Mouse (Mus musculus) retina, adult 2 months (tissue): ENCODE measurements around the gene Mtx1.
"Not testable (repeated sequence)": the region's sequence is repeated elsewhere in the genome, so short reads cannot be mapped to it uniquely, and the experiment has no call there.

Experiments
- DNase-seq: peaks from one replicate; pipeline ENCODE4 v3.0.0-alpha.2; 2012; ENCODE audit warnings: low read depth, low spot score

Gene Mtx1

GRCm38 (mm10) chr3:89183058-89183958 is 43.6 kb downstream of the Mtx1 start, which contains the start of gene Fam189b:
Fam189b (plus strand) TSS chr3:89183143.
- DNase-seq: peak; percentile 61

- no peak for DNase-seq
Measured at GRCm38 (mm10) chr3:89182531-89183057, 44.3 kb downstream of the Mtx1 start.

DNA sequence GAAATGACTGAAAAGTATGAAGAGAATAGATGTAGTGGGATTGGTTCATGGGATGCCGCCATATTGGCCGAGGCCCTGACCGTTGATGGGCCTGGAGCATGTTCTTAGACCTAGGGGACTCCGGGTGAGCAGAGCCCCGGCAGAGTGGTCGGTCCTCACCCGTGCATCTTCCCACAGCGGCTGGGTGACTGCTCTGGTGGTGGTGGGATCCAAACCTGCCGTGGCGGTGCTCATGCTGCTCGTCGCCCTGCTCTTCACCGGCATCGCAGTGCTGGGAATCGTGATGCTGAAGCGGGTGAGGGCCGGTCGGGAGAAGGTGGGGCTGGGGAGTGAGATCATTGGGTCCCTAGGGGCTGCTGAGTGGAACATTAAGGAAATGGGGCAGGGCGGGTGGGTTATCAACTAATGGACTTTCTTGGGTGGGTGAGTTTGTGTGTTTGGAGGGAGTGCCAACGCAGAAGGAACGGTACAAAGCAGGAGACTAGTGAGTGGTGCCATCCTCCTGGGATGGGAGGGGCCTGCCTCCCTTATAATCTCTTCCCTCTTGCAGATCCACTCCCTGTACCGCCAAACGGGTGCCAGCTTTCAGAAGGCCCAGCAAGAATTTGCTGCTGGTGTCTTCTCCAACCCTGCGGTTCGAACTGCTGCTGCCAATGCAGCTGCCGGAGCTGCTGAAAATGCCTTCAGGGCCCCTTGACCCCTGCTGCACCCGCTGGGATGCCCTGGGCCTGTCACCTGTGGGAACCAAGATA is 45.0 kb downstream of the Mtx1 start:
- DNase-seq: no peak

- DNase-seq: no peak
Measured at GRCm38 (mm10) chr3:89179056-89179455, 47.8 kb downstream of the Mtx1 start.

DNA sequence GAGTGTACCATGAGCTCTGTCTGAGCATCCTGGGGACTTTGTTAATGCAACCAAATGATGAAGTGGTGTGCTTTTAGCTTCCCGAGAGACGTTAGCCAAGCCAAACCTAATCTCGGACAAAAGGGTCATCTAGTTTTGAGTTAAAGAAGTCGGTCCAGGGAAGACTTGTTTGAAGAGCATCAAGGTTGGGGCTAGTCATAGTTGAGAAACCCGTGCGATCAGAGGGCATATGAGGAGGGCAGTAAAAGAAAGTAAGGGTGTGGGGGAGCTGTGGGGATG is 48.8 kb downstream of the Mtx1 start:
- DNase-seq: no peak

DNA sequence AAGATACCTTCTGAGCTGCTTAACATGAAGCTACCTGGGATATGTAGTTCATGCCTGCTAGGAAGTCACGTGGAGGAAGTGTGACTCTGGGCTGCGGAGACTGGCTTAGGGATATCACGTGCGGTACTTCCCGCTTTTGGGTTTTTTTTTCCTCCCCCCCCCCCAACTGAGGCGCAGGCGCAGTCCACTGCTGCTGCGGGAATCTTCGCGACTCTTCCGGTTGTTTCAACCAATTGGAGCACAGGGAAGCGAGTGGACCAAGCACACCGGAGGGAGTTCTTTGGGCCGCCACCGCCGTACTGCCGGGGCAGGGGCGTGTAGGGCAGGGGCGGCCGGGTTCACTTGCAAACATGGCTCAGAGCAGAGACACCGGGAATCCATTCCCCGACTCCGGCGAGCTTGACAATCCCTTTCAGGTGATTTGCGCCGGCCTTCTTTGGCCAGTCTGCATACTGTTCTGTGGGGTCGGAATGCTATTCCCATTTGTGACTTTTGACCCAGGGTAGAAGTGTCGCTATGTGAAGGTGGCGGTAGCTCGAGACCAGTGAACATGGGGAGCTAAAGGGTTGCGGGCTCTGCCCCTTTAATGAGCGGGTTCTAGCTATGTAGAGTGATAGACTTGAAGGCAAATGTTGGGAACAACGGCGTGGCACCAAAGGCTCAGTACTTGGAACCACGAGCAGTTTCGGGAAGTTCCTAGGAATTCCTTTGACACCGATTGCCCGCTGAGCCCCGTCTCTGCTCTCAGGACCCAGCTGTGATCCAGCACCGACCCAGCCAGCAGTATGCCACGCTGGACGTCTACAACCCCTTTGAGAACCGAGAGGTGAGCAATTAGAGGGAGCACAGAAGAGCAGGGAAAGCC is 49.4 kb downstream of the Mtx1 start, which contains the start of gene Scamp3:
Gene Scamp3 (plus strand): TSS at position 232 of the 865 bp plus-strand sequence.
- DNase-seq: peak; percentile 95

GRCm38 (mm10) chr3:89176421-89176820 is 50.5 kb downstream of the Mtx1 start:
- DNase-seq: no peak

- DNase-seq: no peak
Measured at GRCm38 (mm10) chr3:89175544-89175943, 51.3 kb downstream of the Mtx1 start.

GRCm38 (mm10) chr3:89174844-89175243 is 52.0 kb downstream of the Mtx1 start:
- no peak for DNase-seq

- DNase-seq: no peak
Measured at GRCm38 (mm10) chr3:89166945-89167344, 59.9 kb downstream of the Mtx1 start.

DNA sequence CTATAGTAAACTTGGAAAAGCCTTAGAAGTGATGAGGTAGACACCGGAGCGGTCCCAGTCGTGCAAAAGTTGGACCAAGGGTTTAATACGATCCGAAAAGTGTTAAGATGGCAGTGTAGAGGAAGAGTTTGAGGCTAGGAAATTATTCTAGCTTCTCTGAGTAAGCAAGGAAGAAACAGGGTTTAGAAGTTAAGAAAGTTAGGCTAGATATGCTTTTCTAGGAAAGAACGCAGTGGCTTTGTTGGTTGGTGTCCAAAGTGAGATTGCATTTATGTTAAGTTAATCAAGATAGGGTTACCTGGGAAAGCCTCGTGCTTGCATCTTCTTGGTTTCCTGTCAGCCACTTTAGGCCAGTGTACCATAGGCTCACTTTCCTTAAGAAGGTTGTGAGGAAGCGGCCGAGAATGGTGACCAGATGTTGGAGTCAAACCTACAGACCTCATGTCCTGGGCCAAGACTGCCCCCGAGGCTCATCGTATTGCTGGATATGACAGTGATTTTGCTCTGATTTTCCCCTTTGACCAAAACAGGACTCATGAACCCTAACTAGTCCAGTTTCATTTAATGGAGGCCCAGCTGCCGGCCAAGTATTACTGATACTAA is 61.5 kb downstream of the Mtx1 start:
- DNase-seq: no peak

DNA sequence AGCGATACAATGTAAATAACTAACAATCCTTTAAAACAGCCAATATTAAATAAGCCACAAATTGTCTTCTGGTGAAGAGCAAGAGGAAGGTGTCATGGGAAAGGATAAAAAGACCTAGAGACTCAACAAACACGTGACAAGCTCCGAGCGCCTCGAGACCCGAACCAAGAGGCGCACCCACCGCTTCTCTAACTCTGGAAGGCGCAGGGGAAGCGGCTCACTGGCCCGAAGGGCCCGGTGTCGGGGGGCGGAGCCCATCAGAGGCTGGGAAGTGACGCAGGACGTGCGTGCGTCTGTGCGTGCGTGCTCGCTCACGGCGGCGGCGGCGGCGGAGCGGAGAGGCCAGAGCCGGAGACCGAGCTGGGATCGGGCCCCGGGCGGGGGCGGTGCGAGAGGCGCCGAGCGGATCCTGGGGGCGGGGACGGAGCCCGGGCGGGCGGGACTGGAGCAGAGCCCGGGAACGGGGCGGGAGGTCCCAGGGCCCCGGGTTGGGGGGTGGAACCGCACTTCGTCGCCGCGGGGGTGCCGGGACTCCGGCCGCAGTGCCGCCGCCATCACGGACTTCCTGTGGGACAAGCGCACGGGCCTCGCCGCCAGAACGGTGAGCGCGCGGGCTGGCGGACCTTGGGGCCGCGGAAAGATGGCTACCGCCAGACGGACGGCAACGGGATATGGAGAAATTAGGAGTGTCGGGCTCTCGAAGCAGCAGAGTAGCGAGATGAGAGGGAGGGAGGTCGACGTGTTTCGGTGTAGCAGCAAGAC is 62.2 kb downstream of the Mtx1 start, which contains the start of gene Clk2:
Gene Clk2 (plus strand): TSS at position 290 of the 762 bp plus-strand sequence.
- DNase-seq: peak; percentile 80

- no peak for DNase-seq
Measured at GRCm38 (mm10) chr3:89163643-89164245, 63.1 kb downstream of the Mtx1 start.

- DNase-seq: no peak
Measured at GRCm38 (mm10) chr3:89163123-89163522, 63.8 kb downstream of the Mtx1 start.

DNA sequence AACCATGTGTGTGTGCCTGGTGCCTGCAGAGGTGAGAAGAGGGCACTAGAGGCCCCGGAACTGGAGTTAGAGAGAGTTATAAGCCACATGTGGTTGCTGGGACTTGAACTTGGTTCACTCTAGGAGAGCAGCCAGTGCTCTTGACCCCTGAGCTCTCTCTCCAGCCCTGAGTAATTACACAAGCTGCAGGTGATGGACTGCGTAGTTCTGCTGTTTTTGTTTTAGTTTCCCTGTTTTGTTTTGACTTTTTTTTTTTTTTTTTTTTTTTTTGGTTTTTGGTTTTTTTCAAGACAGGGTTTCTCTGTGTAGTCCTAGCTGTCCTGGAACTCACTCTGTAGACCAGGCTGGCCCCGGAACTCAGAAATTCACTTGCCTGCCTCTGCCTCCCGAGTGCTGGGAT is 65.1 kb downstream of the Mtx1 start:
- DNase-seq: no peak

- DNase-seq: not testable (repeated sequence)
Measured at GRCm38 (mm10) chr3:89161207-89161606, 65.7 kb downstream of the Mtx1 start.

GRCm38 (mm10) chr3:89159616-89160344 is 67.1 kb downstream of the Mtx1 start, which contains the start of gene Hcn3:
Hcn3 (minus strand) TSS chr3:89160196.
- peak; percentile 41 for DNase-seq

GRCm38 (mm10) chr3:89159211-89159610 is 67.7 kb downstream of the Mtx1 start:
- no peak for DNase-seq
